Mouse (Mus musculus): ENCODE data around the gene Anpep. TPM values are rescaled to one million over a fixed set of nuclear protein-coding genes. Genes with fewer than 3 reads are reported as not detected.

Anpep gene
- total RNA-seq, 1 experiment from 2014 or later, result 1.8 TPM

DNA sequence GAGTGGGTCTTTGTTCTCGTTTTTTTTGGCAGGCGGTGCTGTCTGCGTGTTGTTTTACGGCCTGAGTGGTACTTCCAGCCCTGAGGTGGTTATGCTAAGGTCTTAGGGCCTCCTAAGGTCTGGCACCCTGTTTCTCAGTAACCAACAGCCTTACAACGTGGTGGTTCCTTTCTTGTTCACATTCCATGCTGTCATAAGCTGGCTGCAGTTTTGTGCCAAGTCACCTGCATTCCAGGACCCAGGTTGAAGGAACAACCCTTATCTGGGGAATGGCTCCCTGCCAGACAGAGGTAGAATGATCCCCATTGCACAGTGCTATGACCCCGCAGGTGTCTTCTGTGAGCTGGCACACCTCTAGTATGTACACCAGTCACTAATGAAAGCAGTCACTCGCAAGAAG, 7.6 kb upstream of the Anpep start:
- ATAC-seq (replicated peaks; ENCODE audit: low read depth, poor library complexity, severe bottlenecking), result no peak

DNA sequence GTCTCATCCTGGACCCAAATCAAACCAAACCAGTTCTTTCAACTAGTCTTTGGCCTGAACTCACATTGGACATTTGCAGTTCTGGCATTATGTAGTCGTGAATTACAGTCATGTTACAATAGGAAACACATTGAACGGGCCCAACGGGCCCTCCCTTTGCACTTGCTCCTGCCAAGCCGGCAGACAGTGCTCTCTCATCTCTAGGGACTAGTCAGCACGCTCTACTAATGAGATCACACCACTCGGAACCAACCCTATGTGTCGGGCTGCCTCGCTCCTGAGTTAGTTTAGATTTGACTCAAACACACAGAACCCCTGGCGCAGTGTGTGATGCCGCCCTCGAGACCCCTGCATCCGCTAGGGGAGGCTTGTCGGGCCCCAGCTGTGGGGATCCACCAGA, 7.0 kb upstream of the Anpep start:
- no peak for ATAC-seq (replicated peaks; ENCODE audit: low read depth, poor library complexity, severe bottlenecking)

DNA sequence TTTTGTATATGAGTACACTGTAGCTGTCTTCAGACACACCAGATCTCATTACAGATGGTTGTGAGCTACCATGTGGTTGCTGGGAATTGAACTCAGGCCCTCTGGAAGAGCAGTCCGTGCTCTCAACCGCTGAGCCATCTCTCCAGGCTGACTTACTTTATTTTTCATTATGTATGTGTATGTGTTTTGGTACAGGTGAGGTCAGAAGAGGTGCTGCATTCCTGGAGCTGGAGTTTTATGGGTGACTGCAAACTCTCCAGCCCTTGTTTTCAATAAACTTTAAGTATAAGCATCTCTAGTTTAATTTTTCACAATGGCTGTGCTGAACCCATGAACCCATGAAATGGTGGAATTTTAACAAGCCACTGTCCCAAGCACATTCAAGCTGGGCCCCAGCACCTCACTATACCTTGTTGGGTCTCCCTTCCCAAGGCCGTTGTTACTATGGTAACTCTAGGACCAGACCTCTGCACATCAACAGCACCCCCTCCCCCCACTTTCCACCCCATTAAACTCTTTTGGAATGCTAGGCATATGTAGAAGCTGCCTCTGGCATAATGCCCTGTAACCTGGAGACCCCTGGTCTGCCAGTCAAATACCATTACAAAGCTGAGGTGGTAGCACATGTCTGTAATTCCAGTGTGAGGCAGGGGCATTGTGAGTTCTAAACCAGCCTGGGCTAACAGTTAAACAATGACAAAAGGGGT, 5.6 kb upstream of the Anpep start:
- ATAC-seq (replicated peaks; ENCODE audit: low read depth, poor library complexity, severe bottlenecking), result no peak

DNA sequence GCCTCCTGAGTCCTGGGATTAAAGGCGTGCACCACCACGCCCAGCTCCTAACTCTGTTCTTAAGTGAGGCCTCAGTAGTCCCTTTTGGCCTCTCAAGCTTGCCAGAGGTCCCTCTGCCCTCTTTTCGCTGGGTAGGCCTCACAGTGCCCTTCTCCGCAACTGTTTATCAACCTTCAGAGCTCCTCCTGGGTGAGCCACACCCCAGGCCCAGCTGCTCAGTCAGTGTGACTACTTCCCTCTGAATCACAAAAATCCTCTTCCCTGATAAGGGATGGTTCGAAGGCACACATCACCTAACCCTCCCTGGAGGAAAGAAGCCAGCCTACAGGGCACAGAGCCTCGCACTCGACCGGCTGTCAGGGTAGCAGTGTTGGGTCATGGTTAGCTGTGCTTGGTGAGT, 935 bp upstream of the Anpep start:
- no peak for ATAC-seq (replicated peaks; ENCODE audit: low read depth, poor library complexity, severe bottlenecking)

DNA sequence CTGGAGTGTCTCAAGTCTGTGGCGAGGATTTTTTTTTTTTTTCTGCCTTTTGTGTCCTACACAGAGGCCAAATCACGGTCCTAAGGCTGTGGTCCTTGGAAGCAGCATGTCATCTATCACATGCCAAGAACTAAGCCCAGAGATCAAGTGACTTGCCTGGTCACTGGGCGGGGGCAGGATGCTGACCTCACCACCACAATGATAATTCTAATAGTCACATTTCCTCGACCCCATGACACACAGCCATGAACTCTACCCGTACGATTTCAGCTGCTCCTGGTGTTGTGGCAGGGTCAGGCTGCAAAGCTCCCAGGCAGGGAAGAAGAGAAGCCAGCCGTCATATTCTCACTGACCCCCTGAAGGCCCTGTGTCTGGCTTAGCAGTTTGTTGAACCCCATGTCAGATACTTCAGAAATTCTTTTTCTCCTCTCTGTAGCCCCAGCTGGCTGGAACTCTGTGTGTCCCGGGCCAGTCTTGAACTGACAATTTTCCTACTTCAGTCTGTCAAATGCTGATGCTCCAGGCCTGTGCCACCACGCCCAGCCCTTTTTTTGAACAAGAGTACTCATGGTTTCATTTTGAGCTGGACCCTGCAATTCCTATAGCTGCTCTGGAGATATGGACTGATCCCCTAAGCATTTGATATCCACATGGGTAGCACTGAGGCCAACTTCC, 1.8 kb downstream of the Anpep start:
- peak; percentile 36 for ATAC-seq (replicated peaks; ENCODE audit: low read depth, poor library complexity, severe bottlenecking)

DNA sequence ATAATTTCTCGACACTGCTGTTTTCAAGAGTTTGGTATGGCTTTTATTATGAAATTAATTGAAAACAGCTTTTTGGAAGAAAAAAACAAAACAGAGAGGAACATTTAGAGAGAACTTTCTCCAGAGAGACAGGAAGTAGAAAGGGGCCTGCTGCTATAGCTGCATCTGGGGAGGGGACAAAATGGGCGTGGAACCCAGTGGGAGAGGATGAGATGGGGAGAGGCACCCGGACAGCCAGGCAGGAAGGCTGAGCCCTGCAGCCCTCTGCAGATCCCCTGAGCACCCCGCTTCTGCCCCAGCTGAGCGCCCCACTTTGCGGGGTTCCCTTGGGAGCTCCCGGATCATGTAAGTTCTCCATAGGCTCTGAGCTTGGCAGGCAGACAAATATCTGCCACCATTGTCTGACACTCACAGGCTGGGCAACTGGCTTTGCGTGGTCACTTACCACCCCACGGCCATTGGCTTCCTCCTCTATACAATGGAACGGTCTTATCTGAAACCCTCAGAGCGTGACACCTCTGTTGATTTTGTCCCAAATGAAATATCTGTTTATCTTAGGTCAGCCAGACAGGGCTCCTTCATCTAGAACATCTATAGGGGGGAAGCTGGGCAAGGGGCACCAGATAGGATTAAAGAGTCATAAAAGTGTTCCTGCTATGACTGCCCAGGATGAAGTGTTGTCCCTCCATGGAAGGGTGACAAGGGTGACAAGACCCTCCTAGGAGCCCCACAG, 2.5 kb downstream of the Anpep start:
- no peak for ATAC-seq (replicated peaks; ENCODE audit: low read depth, poor library complexity, severe bottlenecking)

DNA sequence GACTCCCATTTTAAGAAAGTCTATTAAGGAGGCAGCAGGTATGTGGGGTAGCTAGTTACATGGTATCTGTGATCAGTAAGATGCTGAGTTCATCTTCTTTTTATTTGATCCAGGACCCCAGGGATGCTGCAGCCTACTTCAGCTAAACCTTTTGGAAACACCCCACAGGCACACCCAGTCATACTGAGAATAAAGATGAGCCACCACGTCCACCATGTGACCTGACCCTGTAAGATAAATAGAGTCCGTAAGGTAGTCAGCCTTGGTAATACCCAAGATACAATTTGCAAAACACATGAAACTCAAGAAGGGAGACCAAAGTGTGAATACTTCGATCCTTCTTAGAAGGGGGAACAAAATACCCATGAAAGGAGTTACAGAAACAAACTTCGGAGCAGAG, 4.6 kb downstream of the Anpep start:
- ATAC-seq (replicated peaks; ENCODE audit: low read depth, poor library complexity, severe bottlenecking), result no peak

DNA sequence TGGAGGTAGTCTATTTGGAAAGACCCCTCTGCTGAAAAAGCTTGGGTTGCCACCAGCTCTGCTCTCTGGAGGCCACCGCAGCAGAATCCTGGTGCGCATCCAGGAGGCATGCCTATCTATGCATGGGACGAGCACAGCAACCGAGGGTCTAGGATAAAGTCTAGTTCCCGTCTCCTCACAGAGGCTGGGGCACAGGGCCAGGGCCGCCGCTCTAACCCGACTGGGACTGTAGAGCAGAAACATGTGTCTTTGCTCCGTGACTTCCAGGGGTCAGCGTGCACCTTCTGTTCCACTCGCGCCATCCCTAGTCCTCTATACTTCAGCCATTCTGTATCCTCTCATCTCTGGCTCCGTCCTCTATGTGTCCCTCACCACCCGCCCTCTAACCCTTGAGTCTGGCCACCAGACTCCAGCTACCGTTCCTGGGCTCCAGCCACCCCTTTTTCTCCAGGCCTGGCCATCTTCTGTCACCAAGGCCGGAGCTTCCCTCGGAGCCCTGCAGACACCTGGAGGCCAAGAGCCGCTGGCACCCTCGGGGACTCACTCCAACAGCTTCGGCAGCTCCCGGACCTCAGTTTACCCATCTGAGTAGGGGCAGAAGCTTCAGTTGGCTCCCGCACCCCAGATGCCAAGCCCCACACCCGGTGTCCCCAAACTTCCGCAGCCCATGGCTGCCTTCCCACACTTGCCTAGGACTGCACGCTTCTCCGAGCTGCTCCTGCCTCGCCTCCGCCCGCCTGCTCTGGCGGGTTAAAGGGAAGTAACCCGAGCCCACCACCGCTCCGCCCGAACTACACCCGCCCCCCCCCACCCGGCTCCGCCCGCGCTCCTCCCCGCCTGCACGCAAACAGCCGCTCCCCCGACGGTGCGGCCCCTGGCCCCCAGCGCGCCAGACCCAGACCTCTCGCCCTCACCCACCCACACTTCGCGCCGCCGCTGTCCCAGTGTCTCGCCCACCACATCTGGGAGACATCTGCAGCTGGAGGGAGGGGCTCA, 13.1 kb downstream of the Anpep start:
- ATAC-seq (replicated peaks; ENCODE audit: low read depth, poor library complexity, severe bottlenecking), result peak; percentile 85

DNA sequence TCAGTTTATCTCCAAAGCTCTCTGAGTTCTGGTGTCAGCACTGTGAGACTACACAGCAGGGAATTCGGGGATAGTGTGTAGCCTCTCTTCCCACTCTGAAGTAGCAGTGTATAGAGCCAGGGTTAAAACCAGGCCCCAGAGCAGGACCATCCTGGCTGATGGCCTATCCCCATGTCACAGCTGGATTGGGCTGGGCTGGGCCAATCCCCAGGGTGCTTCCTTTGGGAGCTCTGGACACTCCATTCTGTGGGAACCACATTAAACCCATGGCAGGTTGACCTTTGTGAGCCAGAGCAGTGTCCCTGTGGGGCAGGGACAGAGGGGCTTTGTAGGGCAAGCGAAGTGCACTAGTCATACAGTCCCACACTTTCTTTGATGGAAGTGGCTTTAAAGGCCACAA, 14.5 kb downstream of the Anpep start:
- ATAC-seq (replicated peaks; ENCODE audit: low read depth, poor library complexity, severe bottlenecking), result no peak

DNA sequence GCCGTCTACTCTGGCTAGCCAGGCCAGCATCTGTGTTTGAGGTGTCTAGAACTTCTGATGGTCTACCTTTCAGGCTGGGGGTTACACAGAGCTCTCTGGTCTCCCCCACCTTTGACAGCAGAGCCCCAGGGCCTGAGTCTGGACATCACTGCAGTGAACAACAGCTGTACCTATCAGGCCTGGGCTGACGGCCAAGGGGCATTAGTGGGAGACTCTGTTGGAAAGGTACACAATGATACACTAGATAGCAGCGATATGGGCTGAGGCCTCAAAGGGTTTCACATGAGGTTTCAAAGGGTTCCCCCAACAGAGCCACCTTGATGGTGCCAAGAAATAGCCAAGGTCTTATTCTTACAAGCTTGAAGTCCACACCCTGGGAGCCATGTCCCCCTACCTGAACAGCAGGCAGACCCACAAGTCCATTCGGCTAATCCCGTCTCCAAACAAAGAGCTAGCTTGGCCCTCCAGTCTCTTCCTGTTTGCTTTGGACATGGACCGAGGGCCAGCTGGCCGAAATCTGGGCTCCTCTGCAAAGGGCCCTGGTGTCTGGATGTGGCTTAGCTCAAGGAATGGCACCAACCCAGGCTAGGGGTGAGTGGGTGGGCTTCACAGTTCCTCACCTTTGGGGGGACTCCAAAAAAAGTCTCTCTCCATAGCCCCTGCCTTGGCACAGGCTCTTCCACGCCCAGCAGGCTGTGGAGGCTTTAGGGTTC, 16.6 kb downstream of the Anpep start:
- ATAC-seq (replicated peaks; ENCODE audit: low read depth, poor library complexity, severe bottlenecking), result no peak

DNA sequence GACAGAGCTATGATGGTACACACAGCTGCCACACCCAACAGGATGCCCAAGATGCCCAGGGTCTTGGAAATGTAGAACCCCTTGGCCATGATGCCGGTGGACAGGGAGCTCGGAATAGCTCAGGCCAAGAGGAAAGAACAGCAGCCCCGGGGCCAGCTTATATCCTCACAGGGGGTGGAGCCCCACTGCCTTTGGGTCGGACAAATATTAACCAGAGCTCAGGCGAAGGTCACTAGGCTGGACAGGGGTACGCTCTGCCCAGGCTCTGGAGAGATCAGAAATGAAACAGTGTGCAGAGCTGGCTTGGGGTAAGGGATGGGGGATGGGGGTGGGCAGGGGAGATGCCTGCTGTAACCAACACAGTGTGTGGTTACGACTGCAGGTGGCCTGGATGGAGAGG, 18.7 kb downstream of the Anpep start:
- no peak for ATAC-seq (replicated peaks; ENCODE audit: low read depth, poor library complexity, severe bottlenecking)

DNA sequence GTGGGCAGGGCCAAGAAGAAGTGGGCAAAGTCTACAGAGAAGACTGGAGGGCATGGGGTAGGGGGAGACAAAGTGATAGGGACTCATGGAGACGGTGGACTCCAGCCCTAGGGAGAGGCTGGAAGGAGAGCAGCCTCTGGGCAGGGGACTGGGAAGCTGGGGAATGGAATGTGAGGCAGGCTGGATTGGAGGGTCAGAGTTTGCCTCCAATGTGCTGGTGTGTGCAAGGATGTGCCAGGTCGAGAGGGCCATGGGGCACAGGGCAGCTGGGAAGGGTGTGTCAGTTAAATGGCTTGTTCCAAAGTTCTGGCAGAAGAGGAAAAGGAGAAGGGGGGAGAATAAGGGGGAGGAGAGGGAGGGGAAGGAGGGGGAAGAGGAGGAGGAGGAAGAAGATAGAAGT, 23.6 kb downstream of the Anpep start:
- no peak for ATAC-seq (replicated peaks; ENCODE audit: low read depth, poor library complexity, severe bottlenecking)

DNA sequence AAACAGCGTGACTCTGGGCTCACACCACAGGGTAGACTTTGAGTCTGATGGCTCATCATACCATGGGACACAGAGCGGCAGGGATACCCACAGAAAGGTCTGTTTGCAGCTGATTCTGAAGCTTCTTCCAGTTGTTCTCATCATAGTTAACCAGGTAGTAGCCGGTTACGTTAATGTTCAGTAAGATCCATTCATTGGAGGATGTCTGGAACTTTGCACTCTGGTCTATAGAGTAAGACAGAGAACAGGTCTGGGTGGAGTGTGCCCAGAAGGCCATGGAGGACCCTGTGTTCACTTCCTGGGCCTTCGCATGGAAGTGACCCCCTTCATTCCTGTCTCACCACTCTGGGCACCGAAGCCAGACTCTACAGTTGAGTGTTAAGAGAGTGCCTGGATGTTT, 25.7 kb downstream of the Anpep start:
- ATAC-seq (replicated peaks; ENCODE audit: low read depth, poor library complexity, severe bottlenecking), result no peak

DNA sequence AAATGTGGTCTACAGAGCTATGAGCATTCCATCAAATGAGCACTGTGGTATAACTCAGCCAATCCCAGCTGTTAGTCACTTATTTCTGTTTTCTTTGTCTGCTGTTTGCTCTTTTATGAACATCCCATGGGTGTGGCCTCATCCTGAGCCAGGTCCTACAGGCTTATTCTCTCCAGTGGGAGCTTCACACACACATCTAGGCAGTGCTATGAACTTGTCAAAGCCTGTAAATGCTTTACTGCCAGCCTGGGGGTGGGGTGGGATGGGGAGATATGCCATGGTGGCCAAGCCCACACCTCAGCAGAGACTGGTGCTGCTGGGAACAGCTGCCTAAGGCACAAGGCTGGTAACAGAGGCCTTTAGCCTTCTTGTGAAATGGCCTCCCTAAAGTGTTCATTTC, 27.9 kb downstream of the Anpep start:
- ATAC-seq (replicated peaks; ENCODE audit: low read depth, poor library complexity, severe bottlenecking), result no peak

DNA sequence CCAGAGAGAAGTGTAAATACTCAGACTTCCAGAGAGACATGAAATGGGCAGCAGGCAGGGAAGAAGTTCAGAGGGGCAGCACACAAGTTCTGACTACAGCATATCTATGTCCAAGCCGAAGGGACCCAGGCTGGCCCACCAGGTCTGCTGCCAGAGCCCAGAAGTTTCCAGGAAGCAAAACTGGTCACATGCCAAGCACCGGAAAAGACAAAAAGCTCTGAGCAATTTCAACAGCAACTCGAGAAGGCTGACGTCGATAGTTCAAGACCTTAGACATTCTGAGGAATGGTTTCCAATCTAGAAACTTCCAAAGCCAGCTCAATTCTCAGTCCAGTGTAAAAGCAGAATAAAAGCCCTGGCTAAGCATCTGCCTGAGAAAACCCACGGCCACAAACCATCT, 29.3 kb downstream of the Anpep start:
- ATAC-seq (replicated peaks; ENCODE audit: low read depth, poor library complexity, severe bottlenecking), result no peak

DNA sequence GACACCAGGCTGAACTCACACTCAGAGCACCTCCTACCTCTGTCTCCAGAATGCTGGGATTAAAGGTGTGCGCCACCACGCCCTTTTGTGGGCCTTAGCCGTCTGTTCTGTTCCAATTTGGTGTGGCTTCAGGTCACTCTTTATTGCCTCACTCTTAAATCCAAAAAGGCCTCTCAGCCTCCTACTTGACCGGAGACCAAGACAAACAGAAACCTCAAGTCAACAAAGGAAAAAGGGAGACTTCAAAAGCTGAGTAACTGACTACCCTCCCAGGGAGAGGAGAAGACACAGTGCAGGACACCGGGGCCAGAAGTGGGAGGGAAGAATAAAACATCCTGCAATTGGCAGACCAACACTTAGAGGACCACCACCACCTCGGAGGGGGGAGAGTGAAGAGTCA, 29.7 kb downstream of the Anpep start:
- no peak for ATAC-seq (replicated peaks; ENCODE audit: low read depth, poor library complexity, severe bottlenecking)

DNA sequence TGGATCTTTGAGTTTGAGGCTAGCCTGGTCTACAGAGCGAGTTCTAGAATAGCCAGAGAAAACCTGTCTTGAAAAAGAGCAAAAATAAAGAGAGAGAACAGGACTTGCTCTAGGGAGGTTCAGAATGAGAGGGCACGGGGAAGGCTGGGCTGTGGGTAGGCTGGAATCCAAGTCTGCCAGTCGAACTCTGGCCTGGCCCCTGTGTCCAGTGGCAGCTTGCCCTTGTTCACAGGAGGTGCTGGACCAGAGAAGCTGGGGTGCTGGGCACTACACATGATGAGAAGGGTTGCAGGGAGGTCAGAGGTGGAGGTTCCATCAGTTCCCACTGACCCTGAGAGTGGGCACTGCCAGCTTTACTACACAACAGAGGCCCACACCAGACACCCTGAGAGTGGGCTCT, 32.5 kb downstream of the Anpep start:
- ATAC-seq (replicated peaks; ENCODE audit: low read depth, poor library complexity, severe bottlenecking), result no peak

DNA sequence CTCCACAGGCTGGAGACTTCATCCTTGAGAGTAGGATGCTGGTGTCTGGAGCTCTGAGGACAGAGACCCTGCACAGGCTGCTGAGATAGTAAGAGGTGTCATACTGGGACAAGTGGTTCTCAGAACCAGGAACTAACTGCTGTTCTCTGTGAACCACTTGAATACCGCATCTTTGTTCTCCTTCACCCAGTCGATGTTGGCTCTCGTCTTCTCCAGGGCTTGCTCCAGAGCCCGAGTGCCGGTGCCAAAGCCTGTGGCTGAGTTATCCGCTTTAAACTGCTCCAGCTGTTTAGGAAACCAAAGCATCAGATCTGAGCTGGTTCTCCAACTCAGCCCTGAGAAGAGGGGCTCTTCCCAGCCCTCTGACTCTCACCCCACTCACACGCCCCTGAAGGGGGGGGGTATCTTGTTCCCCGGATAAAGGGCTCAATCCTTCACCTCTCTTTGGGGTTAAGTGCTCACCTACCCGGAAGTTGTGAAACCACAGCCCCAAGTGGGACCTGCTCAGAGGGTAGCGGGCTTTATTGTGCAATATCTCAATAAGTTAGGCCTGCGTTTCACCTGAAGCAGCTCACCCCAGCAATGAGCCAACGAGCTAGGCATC, 38.7 kb downstream of the Anpep start:
- ATAC-seq (replicated peaks; ENCODE audit: low read depth, poor library complexity, severe bottlenecking), result no peak

DNA sequence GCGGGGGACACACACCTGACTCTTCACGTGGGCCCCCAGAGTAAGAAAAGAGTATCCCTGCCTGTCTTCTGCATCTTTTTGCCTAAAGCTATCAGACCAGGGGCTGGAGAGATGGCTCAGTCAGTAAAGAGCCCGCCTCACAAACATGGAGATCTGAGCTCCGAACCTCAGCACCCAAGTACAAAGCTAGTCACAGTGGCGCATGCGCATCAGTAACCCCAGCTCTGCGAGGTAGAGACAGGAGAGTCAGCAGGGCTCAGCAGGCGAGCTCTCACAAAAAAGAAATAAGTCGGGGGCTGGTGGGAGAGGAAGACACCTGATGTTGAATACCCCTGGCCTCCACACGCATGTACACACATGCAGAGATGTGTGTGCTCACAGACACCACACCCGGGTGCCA, 40.9 kb downstream of the Anpep start:
- ATAC-seq (replicated peaks; ENCODE audit: low read depth, poor library complexity, severe bottlenecking), result no peak
